Mouse (Mus musculus) heart, embryonic 13.5 days (tissue): ENCODE results near the gene Grm5. TPM values are rescaled to one million over a fixed set of nuclear protein-coding genes. Genes with fewer than 3 reads are reported as not detected.
A peak's percentile ranks its signal among the peaks of the same experiment; 100 is the strongest.

Experiments used
- ATAC-seq: fragments of 200-750 bp; cut with Nextera tagmentation; 2 replicates; pipeline ENCODE4 v1.8.0; 2017; ENCODE audit warnings: moderate TSS enrichment; ENCODE audit not compliant: insufficient number of reproducible peaks, low FRiP score, low TSS enrichment; ENCODE audit errors: extremely low read depth
- H3K27ac ChIP-seq: fragments of 300-500 bp; sonication (generic); replicated peaks from 2 replicates; pipeline ENCODE4 v1.5.1; 2015; ENCODE audit warnings: moderate library complexity, mild to moderate bottlenecking, inconsistent platforms
- H3K27me3 ChIP-seq: fragments of 300-500 bp; sonication (generic); replicated peaks from 2 replicates; pipeline ENCODE4 v1.6.1; 2015; ENCODE audit warnings: mild to moderate bottlenecking, inconsistent platforms
- H3K36me3 ChIP-seq: fragments of 300-500 bp; sonication (generic); 2 replicates; pipeline ENCODE4 v1.6.1; 2015; ENCODE audit warnings: mild to moderate bottlenecking, inconsistent platforms
- H3K4me1 ChIP-seq: fragments of 300-500 bp; sonication (generic); 2 replicates; pipeline ENCODE4 v1.6.1; 2015; ENCODE audit warnings: inconsistent platforms
- H3K4me2 ChIP-seq: fragments of 300-500 bp; sonication (generic); 2 replicates; pipeline ENCODE4 v1.6.1; 2015; ENCODE audit warnings: inconsistent platforms, mild to moderate bottlenecking, moderate library complexity
- H3K4me3 ChIP-seq: fragments of 300-500 bp; sonication (generic); 2 replicates; pipeline ENCODE4 v1.5.1; 2015; ENCODE audit warnings: moderate library complexity, mild to moderate bottlenecking, inconsistent platforms
- H3K9ac ChIP-seq: fragments of 300-500 bp; sonication (generic); 2 replicates; pipeline ENCODE4 v1.6.1; 2015; ENCODE audit warnings: inconsistent platforms, mild to moderate bottlenecking, moderate library complexity
- H3K9me3 ChIP-seq: fragments of 300-500 bp; sonication (generic); 2 replicates; pipeline ENCODE4 v1.6.1; 2016; ENCODE audit warnings: inconsistent platforms
- WGBS: fragments of 180-500 bp; shearing (Covaris S2); methylation state at CpG from one replicate; pipeline ENCODE4 v1.1.7; 2015; ENCODE audit warnings: mixed read lengths; 5-methylcytosine and 5-hydroxymethylcytosine counted together
- polyA plus RNA-seq: library from polyadenylated mRNA; unstranded; fragments of >200 nt; fragmentation: Nextera tagmentation; extraction: Ambion mirVana; gene quantifications from 2 replicates; pipeline ENCODE4 v1.2.1, GENCODE M21; 2015

Gene Grm5
- 0.03 and 0.13 TPM in 2 replicates for polyA plus RNA-seq

GRCm38 (mm10) chr7:87583868-87584267, at the start of gene Grm5:
TSS of gene Grm5 (plus strand) at chr7:87584168.
- Histone ChIP-seq H3K4me2 (peak within 1 kb of the TSS; percentile 50), H3K4me3 (peak within 1 kb of the TSS; percentile 6; the same call in 1 of the 2 replicates), H3K36me3 (no peaks in the 10 kb centered on the region), H3K9ac (no peak within 1 kb of the TSS), H3K27ac (no peak within 1 kb of the TSS), H3K27me3 (peaks cover 33% of the 10 kb centered on the region), H3K9me3 (no peaks in the 10 kb centered on the region), H3K4me1 (no peaks in the 10 kb centered on the region)
- whole genome bisulfite sequencing = 17% methylated on average over 2 of the region's 2 CpGs
- ATAC-seq = no peak

DNA sequence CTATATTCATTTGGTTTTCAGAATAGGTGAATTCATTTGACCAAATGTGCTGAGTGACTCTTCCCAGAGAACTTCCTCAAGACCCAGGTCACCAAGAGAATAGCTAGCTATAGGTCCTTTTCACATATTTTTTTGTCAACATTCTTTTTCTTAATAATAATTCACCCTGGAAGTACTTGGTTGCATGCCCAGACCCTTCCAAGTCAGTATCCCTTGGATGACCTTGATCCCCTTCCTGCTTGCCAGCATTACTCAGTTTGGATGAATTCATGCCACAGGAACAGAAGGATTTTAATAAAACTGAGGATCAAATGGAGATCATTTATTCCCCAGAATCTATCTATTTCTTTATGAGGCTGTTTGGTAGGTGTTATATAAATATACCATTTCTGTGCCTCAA, 44.9 kb upstream of the Grm5 start:
- no peaks in the 10 kb centered on the region for H3K27me3 ChIP-seq
- no peaks in the 10 kb centered on the region for H3K36me3 ChIP-seq
- no peak overlapping the region for H3K9ac ChIP-seq
- H3K4me3 ChIP-seq = no peak overlapping the region
- ATAC-seq = no peak
- no peaks in the 10 kb centered on the region for H3K4me1 ChIP-seq
- H3K9me3 ChIP-seq = no peaks in the 10 kb centered on the region
- H3K4me2 ChIP-seq = no peak overlapping the region
- H3K27ac ChIP-seq = no peak overlapping the region

GRCm38 (mm10) chr7:87565300-87565699, 18.7 kb upstream of the Grm5 start:
- Histone ChIP-seq H3K36me3 (no peaks in the 10 kb centered on the region), H3K27me3 (no peaks in the 10 kb centered on the region), H3K27ac (no peak overlapping the region), H3K9ac (no peak overlapping the region), H3K4me2 (no peak overlapping the region), H3K4me3 (no peak overlapping the region), H3K4me1 (no peaks in the 10 kb centered on the region), H3K9me3 (no peaks in the 10 kb centered on the region)
- ATAC-seq = no peak
- 29% methylated on average over 1 of the region's 1 CpGs for WGBS

DNA sequence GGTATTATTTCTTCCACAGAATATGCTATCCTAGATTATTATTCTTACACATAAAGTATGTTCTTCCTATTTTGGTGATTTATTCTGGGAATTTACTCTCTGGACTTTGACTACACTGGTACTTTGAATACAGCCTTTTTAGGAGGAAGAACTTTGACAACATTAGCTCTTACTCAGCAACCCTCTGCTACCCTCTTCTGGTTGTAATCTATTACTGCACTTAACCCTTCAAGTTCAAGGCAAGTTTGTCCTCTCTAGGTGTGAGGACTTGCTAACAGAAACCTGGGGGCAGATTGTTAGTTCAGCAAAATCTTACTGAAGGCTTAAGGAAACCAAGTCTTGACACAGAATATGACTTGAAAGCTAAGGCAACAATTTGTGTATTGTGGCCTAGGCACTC, 17.5 kb upstream of the Grm5 start:
- Histone ChIP-seq H3K4me1 (no peaks in the 10 kb centered on the region), H3K9me3 (no peaks in the 10 kb centered on the region), H3K36me3 (no peaks in the 10 kb centered on the region), H3K4me2 (no peak overlapping the region), H3K27ac (no peak overlapping the region), H3K4me3 (no peak overlapping the region), H3K9ac (no peak overlapping the region), H3K27me3 (no peaks in the 10 kb centered on the region)
- ATAC-seq = no peak

- no peaks in the 10 kb centered on the region for H3K9me3 ChIP-seq
- H3K27ac ChIP-seq = no peak overlapping the region
- ATAC-seq = no peak
- H3K4me1 ChIP-seq = no peaks in the 10 kb centered on the region
- WGBS = 2% methylated on average over 28 of the region's 28 CpGs
- peak overlapping the region; percentile 6; the same call in 1 of the 2 replicates for H3K4me3 ChIP-seq
- peak overlapping the region; percentile 50 for H3K4me2 ChIP-seq
- H3K36me3 ChIP-seq = no peaks in the 10 kb centered on the region
- no peak overlapping the region for H3K9ac ChIP-seq
- H3K27me3 ChIP-seq = peaks cover 33% of the 10 kb centered on the region
Measured at GRCm38 (mm10) chr7:87584281-87584701, 323 bp downstream of the Grm5 start.

GRCm38 (mm10) chr7:87586271-87586937, 2.4 kb downstream of the Grm5 start:
- H3K9ac ChIP-seq = no peak overlapping the region
- no peak for ATAC-seq
- no peaks in the 10 kb centered on the region for H3K36me3 ChIP-seq
- peaks cover 33% of the 10 kb centered on the region for H3K27me3 ChIP-seq
- WGBS = 17% methylated on average over 10 of the region's 10 CpGs
- H3K9me3 ChIP-seq = no peaks in the 10 kb centered on the region
- no peaks in the 10 kb centered on the region for H3K4me1 ChIP-seq
- H3K27ac ChIP-seq = no peak overlapping the region
- H3K4me2 ChIP-seq = no peak overlapping the region
- no peak overlapping the region for H3K4me3 ChIP-seq

GRCm38 (mm10) chr7:87587976-87588375, 4.0 kb downstream of the Grm5 start:
- H3K27ac ChIP-seq = no peak overlapping the region
- H3K4me2 ChIP-seq = no peak overlapping the region
- no peaks in the 10 kb centered on the region for H3K4me1 ChIP-seq
- WGBS = 29% methylated on average over 1 of the region's 1 CpGs
- H3K4me3 ChIP-seq = no peak overlapping the region
- no peaks in the 10 kb centered on the region for H3K9me3 ChIP-seq
- no peaks in the 10 kb centered on the region for H3K36me3 ChIP-seq
- ATAC-seq = no peak
- peaks cover 33% of the 10 kb centered on the region for H3K27me3 ChIP-seq
- H3K9ac ChIP-seq = no peak overlapping the region

- Histone ChIP-seq H3K4me1 (no peaks in the 10 kb centered on the region), H3K4me3 (no peak overlapping the region), H3K9me3 (no peaks in the 10 kb centered on the region), H3K9ac (no peak overlapping the region), H3K36me3 (no peaks in the 10 kb centered on the region), H3K27me3 (no peaks in the 10 kb centered on the region), H3K27ac (no peak overlapping the region), H3K4me2 (no peak overlapping the region)
- WGBS = 58% methylated on average over 2 of the region's 2 CpGs
- ATAC-seq = no peak
Measured at GRCm38 (mm10) chr7:87626251-87626650, 42.3 kb downstream of the Grm5 start.

DNA sequence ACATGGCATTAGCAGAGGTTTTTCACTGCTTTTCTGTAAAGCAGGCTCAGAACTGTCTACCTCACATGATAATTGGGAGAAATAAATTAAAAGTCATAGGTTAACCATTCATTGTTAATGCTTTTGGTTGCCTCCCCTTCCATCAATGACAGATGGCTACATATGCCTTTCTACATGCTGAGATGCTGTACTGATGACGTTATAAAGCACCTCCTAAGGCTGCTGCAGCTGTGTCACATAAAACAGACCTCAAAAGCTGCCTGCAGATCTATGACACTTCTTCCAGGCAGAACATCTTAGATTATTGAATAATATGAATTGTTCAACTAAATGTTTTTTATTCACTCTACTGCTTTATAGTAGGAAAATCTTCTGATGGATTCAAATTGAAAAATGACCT, 51.6 kb downstream of the Grm5 start:
- H3K4me3 ChIP-seq = no peak overlapping the region
- H3K36me3 ChIP-seq = no peaks in the 10 kb centered on the region
- no peak overlapping the region for H3K27ac ChIP-seq
- H3K4me2 ChIP-seq = no peak overlapping the region
- no peaks in the 10 kb centered on the region for H3K4me1 ChIP-seq
- no peak overlapping the region for H3K9ac ChIP-seq
- H3K9me3 ChIP-seq = no peaks in the 10 kb centered on the region
- 46% methylated on average over 1 of the region's 1 CpGs for WGBS
- ATAC-seq = no peak
- no peaks in the 10 kb centered on the region for H3K27me3 ChIP-seq

DNA sequence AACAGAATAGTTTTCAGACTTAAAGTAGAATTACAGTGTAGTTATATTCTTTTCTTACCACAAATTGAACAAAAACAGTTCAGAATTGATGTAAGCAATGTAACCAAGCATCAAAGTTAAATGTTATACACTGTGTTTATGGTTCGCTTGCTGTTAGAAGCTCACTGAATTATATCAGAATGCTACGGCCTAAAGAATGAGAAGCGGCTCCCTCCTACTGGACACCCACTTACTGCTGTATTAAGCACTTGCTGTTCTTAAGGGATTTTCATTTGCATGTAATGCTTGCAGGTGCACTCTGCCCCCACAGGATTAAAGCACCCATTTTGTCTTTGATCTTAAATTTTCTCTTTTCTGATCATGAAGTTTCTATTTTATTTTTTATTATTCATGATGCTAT, 66.6 kb downstream of the Grm5 start:
- no peaks in the 10 kb centered on the region for H3K9me3 ChIP-seq
- no peak overlapping the region for H3K27ac ChIP-seq
- WGBS = 78% methylated on average over 3 of the region's 3 CpGs
- no peaks in the 10 kb centered on the region for H3K36me3 ChIP-seq
- H3K4me1 ChIP-seq = no peaks in the 10 kb centered on the region
- no peak overlapping the region for H3K4me3 ChIP-seq
- no peak overlapping the region for H3K9ac ChIP-seq
- ATAC-seq = no peak
- H3K27me3 ChIP-seq = no peaks in the 10 kb centered on the region
- no peak overlapping the region for H3K4me2 ChIP-seq

DNA sequence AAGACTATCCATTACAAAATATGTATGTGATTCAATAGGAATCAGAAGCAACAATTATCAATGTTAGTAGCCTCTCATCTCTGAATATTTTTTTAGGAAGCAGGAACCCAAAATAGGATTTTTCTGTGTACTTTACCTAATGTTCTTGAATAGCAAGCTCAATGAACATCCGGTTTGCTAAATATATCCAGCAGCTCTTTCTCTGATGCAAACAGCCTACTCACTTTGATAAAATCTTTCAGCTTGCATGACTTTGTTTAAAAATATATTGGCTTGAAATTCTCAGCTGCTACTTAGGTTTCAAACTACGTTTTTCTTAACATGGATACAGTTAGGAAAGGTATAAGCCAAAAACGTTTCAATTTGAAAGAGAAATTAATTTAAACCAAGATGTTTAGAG, 77.8 kb downstream of the Grm5 start:
- Histone ChIP-seq H3K9me3 (no peaks in the 10 kb centered on the region), H3K4me2 (no peak overlapping the region), H3K27ac (no peak overlapping the region), H3K36me3 (no peaks in the 10 kb centered on the region), H3K4me1 (no peaks in the 10 kb centered on the region), H3K4me3 (no peak overlapping the region), H3K9ac (no peak overlapping the region), H3K27me3 (no peaks in the 10 kb centered on the region)
- 39% methylated on average over 3 of the region's 3 CpGs for WGBS
- ATAC-seq = no peak

DNA sequence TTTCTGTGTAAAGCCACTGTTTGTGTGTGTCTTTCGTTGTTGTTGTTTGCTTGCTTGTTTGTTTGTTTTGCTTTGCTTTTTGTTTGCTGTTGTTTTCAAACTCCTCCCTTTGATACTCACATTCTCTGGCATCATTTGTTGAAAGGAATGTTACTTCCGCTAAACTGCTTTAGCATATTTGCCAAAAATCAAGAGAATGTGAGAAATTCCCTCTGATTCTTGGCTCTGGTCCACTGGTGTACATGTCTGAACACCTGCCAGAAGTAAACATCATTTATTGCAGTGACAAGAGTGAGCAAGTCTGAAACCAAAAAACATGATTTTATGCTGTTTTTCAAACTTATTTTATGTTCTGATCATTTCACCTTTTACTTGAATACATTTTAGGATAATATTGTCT, 80.1 kb downstream of the Grm5 start:
- 67% methylated on average over 2 of the region's 2 CpGs for WGBS

More for the DNA sequence above, 80.1 kb downstream of the Grm5 start:
- Histone ChIP-seq H3K4me3 (no peak overlapping the region), H3K27ac (no peak overlapping the region), H3K9ac (no peak overlapping the region), H3K9me3 (no peaks in the 10 kb centered on the region), H3K36me3 (no peaks in the 10 kb centered on the region), H3K4me2 (no peak overlapping the region), H3K4me1 (no peaks in the 10 kb centered on the region), H3K27me3 (no peaks in the 10 kb centered on the region)
- no peak for ATAC-seq
